Mouse (Mus musculus) heart, adult 11 months (tissue): ENCODE measurements around the gene Pramel5.
A peak's percentile ranks its signal among the peaks of the same experiment; 100 is the strongest.
"Not testable (repeated sequence)": the region's sequence is repeated elsewhere in the genome, so short reads cannot be mapped to it uniquely, and the experiment has no call there.

Source experiments
- DNase-seq: peaks from one replicate; pipeline ENCODE4 v3.0.0; 2022

Gene Pramel5

GRCm38 (mm10) chr4:144280388-144280787 is at the start of gene Pramel5:
TSS of gene Pramel5 (minus strand) at chr4:144280488.
- peak; percentile 30 for DNase-seq

- DNase-seq: not testable (repeated sequence)
These were observed 49.7 kb upstream of the Pramel5 start, which contains the start of gene Gm13128 for GRCm38 (mm10) chr4:144329949-144330348. TSS of gene Gm13128 (plus strand) at chr4:144330249.

- DNase-seq: not testable (repeated sequence)
These were observed 32.6 kb upstream of the Pramel5 start for GRCm38 (mm10) chr4:144312666-144313460.

- DNase-seq: not testable (repeated sequence)
These were observed 19.1 kb upstream of the Pramel5 start for GRCm38 (mm10) chr4:144299414-144299813.

- not testable (repeated sequence) for DNase-seq
These were observed 25.5 kb downstream of the Pramel5 start for GRCm38 (mm10) chr4:144254768-144255167.
